Mouse (Mus musculus) spleen, postnatal 10 days (tissue): Measurements from ENCODE around the gene 1700001C02Rik.

ENCODE experiments used
- DNase-seq, 2 experiments: peaks; one replicate each; pipeline ENCODE4 v3.0.0; 2021 to 2022; ENCODE audit warnings: low spot score in 2 of 2

1700001C02Rik gene

GRCm38 (mm10) chr5:30494606-30495005 is 28.8 kb downstream of the 1700001C02Rik start:
- no peak for DNase-seq

DNA sequence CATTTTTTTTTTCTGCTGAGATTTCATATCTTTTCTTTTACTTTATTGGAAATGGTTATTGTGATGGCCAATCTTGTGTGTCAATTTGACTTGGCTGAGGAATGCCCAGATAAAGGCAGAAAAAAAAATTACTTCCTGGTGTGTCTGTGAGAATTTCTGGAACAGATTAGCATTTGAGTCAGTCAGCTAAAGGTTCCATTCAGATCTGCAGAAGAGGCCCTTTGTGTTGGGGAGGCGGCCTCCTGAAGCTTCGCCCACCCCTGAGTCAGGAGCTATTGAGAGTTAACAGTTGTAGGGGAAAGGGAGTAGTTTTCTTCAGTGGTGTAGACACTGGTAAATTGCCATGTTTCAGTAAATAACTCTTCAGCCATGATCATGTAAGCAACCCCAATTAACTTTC is 29.4 kb downstream of the 1700001C02Rik start:
- no peak for DNase-seq

- no peak for DNase-seq
Measured at GRCm38 (mm10) chr5:30496821-30497220, 31.0 kb downstream of the 1700001C02Rik start.

- no peak for DNase-seq
Measured at GRCm38 (mm10) chr5:30497299-30497698, 31.5 kb downstream of the 1700001C02Rik start.

- DNase-seq: no peak
Measured at GRCm38 (mm10) chr5:30513111-30513510, 47.3 kb downstream of the 1700001C02Rik start.

GRCm38 (mm10) chr5:30516376-30516775 is 50.5 kb downstream of the 1700001C02Rik start:
- DNase-seq: peak; percentile 55 to 80

DNA sequence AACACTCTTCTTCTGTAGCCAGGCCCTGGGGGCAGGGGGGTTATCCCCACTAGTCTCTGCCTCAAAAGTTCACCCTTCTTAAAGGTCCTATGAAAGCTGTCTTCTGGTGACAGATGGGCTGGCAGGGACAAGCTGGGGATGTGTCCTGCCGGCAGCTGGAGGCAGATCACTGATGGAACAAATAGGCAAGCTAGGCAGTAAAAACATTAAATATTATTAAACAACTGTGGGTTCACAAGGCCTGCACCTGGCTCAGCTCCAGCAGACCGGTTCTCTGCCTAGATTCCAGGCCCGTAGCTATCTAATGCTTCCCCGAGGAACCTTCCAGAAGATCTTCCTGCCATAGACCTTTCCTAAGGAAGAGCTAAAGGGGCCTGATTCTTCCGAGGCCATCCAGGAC is 52.3 kb downstream of the 1700001C02Rik start:
- DNase-seq: peak; percentile 25 to 41

DNA sequence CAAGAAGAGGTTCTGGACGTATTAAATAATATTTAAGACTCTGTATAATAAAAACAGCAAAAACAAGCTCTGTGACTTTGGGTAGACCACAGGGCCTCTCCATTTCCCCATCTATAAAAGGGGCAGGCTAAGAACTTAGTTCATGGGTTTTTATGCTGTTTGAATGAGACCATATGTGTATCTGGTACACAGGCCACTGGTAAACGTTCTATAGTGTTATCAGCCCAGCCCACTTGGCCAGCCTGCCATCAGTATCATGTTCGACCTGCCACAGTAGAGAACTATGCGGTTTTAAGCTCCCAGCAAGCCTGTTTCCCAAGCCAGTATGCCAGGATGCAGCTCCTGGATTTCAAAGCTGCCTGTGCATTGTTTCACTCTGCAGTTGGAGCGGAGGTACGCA is 52.7 kb downstream of the 1700001C02Rik start:
- DNase-seq: peak in 1 of 2 experiments; percentile 65

GRCm38 (mm10) chr5:30519494-30519893 is 53.6 kb downstream of the 1700001C02Rik start:
- peak; percentile 22 to 30 for DNase-seq

DNA sequence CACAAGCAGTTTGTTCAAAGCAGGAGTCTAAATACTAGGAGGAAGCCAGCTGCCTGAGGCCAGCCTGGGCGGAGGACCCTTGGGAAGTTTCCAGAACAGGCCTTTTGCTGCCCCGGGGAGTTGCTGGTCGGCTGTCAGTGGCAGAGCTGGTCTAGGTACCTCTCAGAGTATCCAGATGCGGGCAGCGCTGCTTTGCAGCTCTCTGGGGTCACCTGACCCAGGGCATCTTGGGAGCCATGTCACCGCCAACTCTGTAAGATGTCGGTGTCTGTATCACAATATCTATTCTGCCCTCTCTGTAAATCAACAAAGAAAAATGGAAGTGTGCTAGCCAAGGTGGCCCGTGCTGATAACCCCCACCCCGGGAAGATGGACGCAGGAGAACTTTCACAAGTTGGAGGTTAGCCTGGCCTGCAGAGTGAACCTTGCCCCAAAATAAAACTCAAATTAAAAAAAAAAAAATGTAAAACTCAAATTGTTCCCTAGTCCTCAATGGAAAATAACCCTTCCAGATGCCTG is 54.4 kb downstream of the 1700001C02Rik start:
- DNase-seq: peak in 1 of 2 experiments; percentile 37

DNA sequence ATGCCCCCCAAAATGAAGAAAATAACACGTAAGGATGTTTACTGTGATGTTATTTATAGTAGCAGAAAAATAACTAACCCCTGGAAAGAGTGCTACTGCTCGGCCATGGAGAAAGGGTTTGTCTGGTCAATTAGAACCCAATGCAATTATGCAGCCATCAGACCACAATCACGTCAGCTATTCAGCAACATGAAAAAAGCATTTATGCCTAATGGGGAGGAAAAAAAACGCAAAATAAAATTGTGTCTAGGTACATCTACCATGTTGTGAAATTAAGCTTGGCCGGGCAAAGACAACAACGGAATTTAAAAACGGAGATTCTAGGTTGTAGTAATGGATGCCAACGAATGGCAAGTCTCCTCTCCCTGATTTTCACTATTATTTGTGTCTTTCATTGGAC is 56.6 kb downstream of the 1700001C02Rik start:
- DNase-seq: no peak

- DNase-seq: no peak
Measured at GRCm38 (mm10) chr5:30523131-30523530, 57.3 kb downstream of the 1700001C02Rik start.

DNA sequence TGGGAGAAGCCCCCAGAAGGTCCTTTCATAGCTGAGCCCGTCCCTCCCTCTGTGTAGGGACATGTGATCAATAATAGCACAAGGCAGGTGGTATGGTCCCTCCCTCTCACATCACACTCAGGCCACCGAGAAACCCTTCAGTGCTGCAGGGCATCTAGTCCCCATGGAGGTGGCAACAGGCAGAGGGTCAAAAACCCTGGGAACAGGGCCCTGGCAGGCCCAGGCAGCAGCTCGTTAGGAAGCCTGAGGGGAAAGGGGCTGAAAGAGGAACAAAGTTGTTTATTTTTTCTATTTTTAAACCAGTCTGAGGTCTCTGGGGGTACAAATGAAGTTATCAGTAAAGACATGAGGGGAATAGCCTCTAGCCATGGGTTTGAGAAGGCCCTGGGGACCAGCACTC is 58.4 kb downstream of the 1700001C02Rik start:
- DNase-seq: no peak

DNA sequence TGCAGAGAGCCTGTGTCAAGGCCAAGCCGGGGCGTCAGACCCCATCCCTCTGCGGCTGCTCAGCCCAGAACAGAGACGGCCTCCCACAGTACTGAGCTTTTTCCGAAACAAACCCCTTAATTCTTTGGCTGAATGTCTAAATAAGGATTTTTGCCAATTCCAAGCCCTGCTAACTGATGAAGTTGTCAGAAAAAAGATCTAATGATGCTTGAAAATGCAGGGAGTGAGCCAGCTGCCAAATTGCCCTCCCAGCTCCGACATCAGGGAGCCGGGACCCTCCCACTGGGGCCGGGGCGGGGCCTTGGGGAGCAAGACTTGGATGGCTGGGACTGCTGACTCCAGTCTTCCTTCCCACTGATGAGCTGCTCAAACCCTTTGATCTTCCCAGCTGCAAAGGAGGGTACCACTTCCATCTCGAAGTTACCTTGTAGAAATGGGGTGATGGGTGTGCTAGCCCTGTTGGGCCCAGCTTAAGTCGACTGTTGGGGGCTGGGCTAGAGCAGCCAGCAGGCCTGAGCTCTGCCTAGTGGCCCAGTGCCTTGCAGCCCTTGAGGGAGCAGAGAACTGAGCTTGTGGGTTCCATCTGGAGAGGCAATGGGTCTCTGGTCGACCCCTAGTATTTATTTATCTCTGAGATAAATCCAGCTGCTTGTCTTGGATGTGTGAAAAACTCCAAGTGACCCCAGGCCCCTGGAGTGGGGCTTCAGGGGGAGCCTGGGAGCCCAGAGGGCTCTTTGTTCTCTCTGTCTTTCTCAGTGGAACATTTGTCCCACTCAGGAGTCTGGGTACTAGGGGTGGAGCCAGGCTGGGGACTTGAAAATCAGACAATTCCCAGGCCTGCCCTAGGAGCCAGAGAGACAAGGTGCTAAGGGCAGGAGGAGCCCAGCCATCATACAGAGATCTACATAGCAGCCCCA is 60.3 kb downstream of the 1700001C02Rik start:
- DNase-seq: no peak

- no peak for DNase-seq
Measured at GRCm38 (mm10) chr5:30527129-30527528, 61.3 kb downstream of the 1700001C02Rik start.

GRCm38 (mm10) chr5:30528906-30529305 is 63.1 kb downstream of the 1700001C02Rik start:
- DNase-seq: no peak
